Mouse (Mus musculus) hindbrain, embryonic 12.5 days (tissue): Measurements from ENCODE around the gene Slc25a54. TPM values are rescaled to one million over a fixed set of nuclear protein-coding genes. Genes with fewer than 3 reads are reported as not detected.

Experiments used
- microRNA-seq: library from miRNA; unstranded; fragments of <30 nt; microRNA quantifications from one replicate; pipeline ENCODE4, GENCODE M21; 2017
- polyA plus RNA-seq: library from polyadenylated mRNA; unstranded; fragments of >200 nt; fragmentation: Nextera tagmentation; extraction: Ambion mirVana; gene quantifications from 2 replicates; pipeline ENCODE4 v1.2.1, GENCODE M21; 2016

The Slc25a54 gene
- polyA plus RNA-seq, 1 experiment from 2014 or later = not detected

Small RNA genes within 50 kb of the gene (microRNA-seq; reads per million reads assigned to microRNA genes)
- gene Gm44384 = not detected

Other genes starting within 250 kb of the Slc25a54 start
- 23.2 and 25.1 TPM in 2 replicates for gene Stxbp3, start 239.9 kb upstream of the Slc25a54 start, polyA plus RNA-seq
- gene Fndc7, start 190.5 kb upstream of the Slc25a54 start, polyA plus RNA-seq = 0.12 and 0.22 TPM in 2 replicates
- gene Prpf38b, start 168.7 kb upstream of the Slc25a54 start, polyA plus RNA-seq = 87.6 and 103 TPM in 2 replicates
- 0.99 and 1.4 TPM in 2 replicates for gene Henmt1, start 140.6 kb upstream of the Slc25a54 start, polyA plus RNA-seq
- gene Gm9857, start 140.0 kb upstream of the Slc25a54 start, polyA plus RNA-seq = not detected in 2 replicates
- 17.1 and 20.6 TPM in 2 replicates for gene Fam102b, start 52.9 kb upstream of the Slc25a54 start, polyA plus RNA-seq
- 30.0 and 35.3 TPM in 2 replicates for gene Slc25a24, start 42.7 kb downstream of the Slc25a54 start, polyA plus RNA-seq